Mouse (Mus musculus): Measurements from ENCODE around the gene Ms4a12. TPM values are rescaled to one million over a fixed set of nuclear protein-coding genes. Genes with fewer than 3 reads are reported as not detected.
"Not testable (repeated sequence)": the region's sequence is repeated elsewhere in the genome, so short reads cannot be mapped to it uniquely, and the experiment has no call there.

Ms4a12 gene
- not detected in 2 replicates for polyA plus RNA-seq (2015; fragmentation: Nextera tagmentation; extraction: Ambion mirVana)

GRCm38 (mm10) chr19:11232348-11232747 is at the start of gene Ms4a12:
TSS of gene Ms4a12 (minus strand) at chr19:11232448.
- H3K4me3 ChIP-seq (replicated peaks): no peak within 1 kb of the TSS
- ATAC-seq (ENCODE audit: insufficient read depth): no peak
- H3K36me3 ChIP-seq (replicated peaks): no peaks in the 10 kb centered on the region
- H3K27ac ChIP-seq (replicated peaks): no peak within 1 kb of the TSS
- 0 out of 2 replicates have a peak, but pooled peaks cover 5% of the 10 kb centered on the region for H3K4me1 ChIP-seq (replicated peaks)
- H3K9ac ChIP-seq: no peak within 1 kb of the TSS
- no peak within 1 kb of the TSS for H3K4me2 ChIP-seq
- 49% methylated on average over 5 of the region's 5 CpGs for WGBS (ENCODE audit: insufficient replicate concordance)
- H3K9me3 ChIP-seq (replicated peaks): no peaks in the 10 kb centered on the region
- no peaks in the 10 kb centered on the region for H3K27me3 ChIP-seq

- WGBS (ENCODE audit: insufficient replicate concordance): 61% methylated on average over 3 of the region's 3 CpGs
- no peaks in the 10 kb centered on the region for H3K27me3 ChIP-seq
- H3K9ac ChIP-seq: no peak overlapping the region
- H3K4me3 ChIP-seq (replicated peaks): no peak overlapping the region
- no peaks in the 10 kb centered on the region for H3K9me3 ChIP-seq (replicated peaks)
- H3K27ac ChIP-seq (replicated peaks): no peak overlapping the region
- no peaks in the 10 kb centered on the region for H3K36me3 ChIP-seq (replicated peaks)
- no peaks in the 10 kb centered on the region for H3K4me1 ChIP-seq (replicated peaks)
- no peak for ATAC-seq (ENCODE audit: insufficient read depth)
- H3K4me2 ChIP-seq: no peak overlapping the region
Measured at GRCm38 (mm10) chr19:11280223-11280622, 48.0 kb upstream of the Ms4a12 start.

- H3K4me1 ChIP-seq (replicated peaks): no peaks in the 10 kb centered on the region
- H3K9me3 ChIP-seq (replicated peaks): no peaks in the 10 kb centered on the region
- no peak overlapping the region for H3K9ac ChIP-seq
- H3K27ac ChIP-seq (replicated peaks): no peak overlapping the region
- H3K36me3 ChIP-seq (replicated peaks): no peaks in the 10 kb centered on the region
- 50% methylated on average over 5 of the region's 5 CpGs for WGBS (ENCODE audit: insufficient replicate concordance)
- no peaks in the 10 kb centered on the region for H3K27me3 ChIP-seq
- H3K4me3 ChIP-seq (replicated peaks): no peak overlapping the region
- H3K4me2 ChIP-seq: no peak overlapping the region
- ATAC-seq (ENCODE audit: insufficient read depth): no peak
Measured at GRCm38 (mm10) chr19:11276431-11276830, 44.2 kb upstream of the Ms4a12 start.

- Histone ChIP-seq H3K9me3 (replicated peaks) (no peaks in the 10 kb centered on the region), H3K4me3 (replicated peaks) (no peak overlapping the region), H3K36me3 (replicated peaks) (no peaks in the 10 kb centered on the region), H3K4me2 (no peak overlapping the region), H3K27me3 (no peaks in the 10 kb centered on the region), H3K27ac (replicated peaks) (no peak overlapping the region), H3K9ac (no peak overlapping the region), H3K4me1 (replicated peaks) (no peaks in the 10 kb centered on the region)
- 47% methylated on average over 4 of the region's 4 CpGs for WGBS (ENCODE audit: insufficient replicate concordance)
- ATAC-seq (ENCODE audit: insufficient read depth): no peak
Measured at GRCm38 (mm10) chr19:11266956-11267355, 34.7 kb upstream of the Ms4a12 start.

GRCm38 (mm10) chr19:11266052-11266845 is 34.0 kb upstream of the Ms4a12 start, which contains the start of gene Ms4a1:
TSS of gene Ms4a1 (minus strand) at chr19:11266241.
- Histone ChIP-seq H3K36me3 (replicated peaks) (no peaks in the 10 kb centered on the region), H3K4me1 (replicated peaks) (no peaks in the 10 kb centered on the region), H3K27me3 (no peaks in the 10 kb centered on the region), H3K9ac (no peak within 1 kb of the TSS), H3K4me2 (no peak within 1 kb of the TSS), H3K9me3 (replicated peaks) (no peaks in the 10 kb centered on the region), H3K4me3 (replicated peaks) (no peak within 1 kb of the TSS), H3K27ac (replicated peaks) (no peak within 1 kb of the TSS)
- WGBS (ENCODE audit: insufficient replicate concordance): 58% methylated on average over 8 of the region's 8 CpGs
- no peak for ATAC-seq (ENCODE audit: insufficient read depth)

- Histone ChIP-seq H3K4me2 (no peak overlapping the region), H3K9ac (no peak overlapping the region), H3K36me3 (replicated peaks) (no peaks in the 10 kb centered on the region), H3K27ac (replicated peaks) (no peak overlapping the region), H3K9me3 (replicated peaks) (no peaks in the 10 kb centered on the region), H3K27me3 (no peaks in the 10 kb centered on the region), H3K4me3 (replicated peaks) (no peak overlapping the region), H3K4me1 (replicated peaks) (no peaks in the 10 kb centered on the region)
- 46% methylated on average over 9 of the region's 9 CpGs for WGBS (ENCODE audit: insufficient replicate concordance)
- ATAC-seq (ENCODE audit: insufficient read depth): no peak
Measured at GRCm38 (mm10) chr19:11264602-11265185, 32.4 kb upstream of the Ms4a12 start.

- Histone ChIP-seq H3K4me3 (replicated peaks) (no peak overlapping the region), H3K4me1 (replicated peaks) (no peaks in the 10 kb centered on the region), H3K27ac (replicated peaks) (no peak overlapping the region), H3K9me3 (replicated peaks) (no peaks in the 10 kb centered on the region), H3K9ac (no peak overlapping the region), H3K36me3 (replicated peaks) (no peaks in the 10 kb centered on the region), H3K4me2 (no peak overlapping the region), H3K27me3 (no peaks in the 10 kb centered on the region)
- 27% methylated on average over 3 of the region's 3 CpGs for WGBS (ENCODE audit: insufficient replicate concordance)
- no peak for ATAC-seq (ENCODE audit: insufficient read depth)
Measured at GRCm38 (mm10) chr19:11263549-11263948, 31.3 kb upstream of the Ms4a12 start.

GRCm38 (mm10) chr19:11262932-11263331 is 30.7 kb upstream of the Ms4a12 start:
- not testable (repeated sequence) for H3K36me3 ChIP-seq (replicated peaks); H3K4me1 ChIP-seq (replicated peaks); H3K4me3 ChIP-seq (replicated peaks); ATAC-seq (ENCODE audit: insufficient read depth); H3K27ac ChIP-seq (replicated peaks); H3K27me3 ChIP-seq; H3K9ac ChIP-seq; H3K4me2 ChIP-seq; H3K9me3 ChIP-seq (replicated peaks)
- 42% methylated on average over 4 of the region's 4 CpGs for WGBS (ENCODE audit: insufficient replicate concordance)

GRCm38 (mm10) chr19:11261522-11261921 is 29.3 kb upstream of the Ms4a12 start:
- no peak for ATAC-seq (ENCODE audit: insufficient read depth)

GRCm38 (mm10) chr19:11244230-11244629 is 12.0 kb upstream of the Ms4a12 start:
- Histone ChIP-seq H3K9ac (no peak overlapping the region), H3K4me3 (replicated peaks) (no peak overlapping the region), H3K9me3 (replicated peaks) (no peaks in the 10 kb centered on the region), H3K27me3 (no peaks in the 10 kb centered on the region), H3K27ac (replicated peaks) (no peak overlapping the region), H3K4me2 (no peak overlapping the region), H3K36me3 (replicated peaks) (no peaks in the 10 kb centered on the region), H3K4me1 (replicated peaks) (no peaks in the 10 kb centered on the region)
- ATAC-seq (ENCODE audit: insufficient read depth): no peak

More at GRCm38 (mm10) chr19:11261522-11261921, 29.3 kb upstream of the Ms4a12 start:
- H3K4me3 ChIP-seq (replicated peaks): no peak overlapping the region
- H3K36me3 ChIP-seq (replicated peaks): no peaks in the 10 kb centered on the region
- no peaks in the 10 kb centered on the region for H3K9me3 ChIP-seq (replicated peaks)
- 37% methylated on average over 2 of the region's 2 CpGs for WGBS (ENCODE audit: insufficient replicate concordance)
- no peak overlapping the region for H3K27ac ChIP-seq (replicated peaks)
- no peaks in the 10 kb centered on the region for H3K4me1 ChIP-seq (replicated peaks)
- H3K9ac ChIP-seq: no peak overlapping the region
- H3K4me2 ChIP-seq: no peak overlapping the region
- H3K27me3 ChIP-seq: no peaks in the 10 kb centered on the region

GRCm38 (mm10) chr19:11242560-11242959 is 10.3 kb upstream of the Ms4a12 start:
- no peak for ATAC-seq (ENCODE audit: insufficient read depth)
- Histone ChIP-seq H3K27me3 (no peaks in the 10 kb centered on the region), H3K36me3 (replicated peaks) (no peaks in the 10 kb centered on the region), H3K4me3 (replicated peaks) (no peak overlapping the region), H3K27ac (replicated peaks) (no peak overlapping the region), H3K9me3 (replicated peaks) (no peaks in the 10 kb centered on the region), H3K4me2 (no peak overlapping the region), H3K9ac (no peak overlapping the region), H3K4me1 (replicated peaks) (no peaks in the 10 kb centered on the region)
- 57% methylated on average over 5 of the region's 5 CpGs for WGBS (ENCODE audit: insufficient replicate concordance)
